Mouse (Mus musculus) embryo, embryonic 10.5 days (tissue): ENCODE measurements around the gene Mgst3.
A peak's percentile ranks its signal among the peaks of the same experiment; 100 is the strongest.

Experiments used
- DNase-seq: peaks from one replicate; pipeline ENCODE4 v3.0.0-alpha.2; 2015; ENCODE audit warnings: low spot score

The Mgst3 gene

DNA sequence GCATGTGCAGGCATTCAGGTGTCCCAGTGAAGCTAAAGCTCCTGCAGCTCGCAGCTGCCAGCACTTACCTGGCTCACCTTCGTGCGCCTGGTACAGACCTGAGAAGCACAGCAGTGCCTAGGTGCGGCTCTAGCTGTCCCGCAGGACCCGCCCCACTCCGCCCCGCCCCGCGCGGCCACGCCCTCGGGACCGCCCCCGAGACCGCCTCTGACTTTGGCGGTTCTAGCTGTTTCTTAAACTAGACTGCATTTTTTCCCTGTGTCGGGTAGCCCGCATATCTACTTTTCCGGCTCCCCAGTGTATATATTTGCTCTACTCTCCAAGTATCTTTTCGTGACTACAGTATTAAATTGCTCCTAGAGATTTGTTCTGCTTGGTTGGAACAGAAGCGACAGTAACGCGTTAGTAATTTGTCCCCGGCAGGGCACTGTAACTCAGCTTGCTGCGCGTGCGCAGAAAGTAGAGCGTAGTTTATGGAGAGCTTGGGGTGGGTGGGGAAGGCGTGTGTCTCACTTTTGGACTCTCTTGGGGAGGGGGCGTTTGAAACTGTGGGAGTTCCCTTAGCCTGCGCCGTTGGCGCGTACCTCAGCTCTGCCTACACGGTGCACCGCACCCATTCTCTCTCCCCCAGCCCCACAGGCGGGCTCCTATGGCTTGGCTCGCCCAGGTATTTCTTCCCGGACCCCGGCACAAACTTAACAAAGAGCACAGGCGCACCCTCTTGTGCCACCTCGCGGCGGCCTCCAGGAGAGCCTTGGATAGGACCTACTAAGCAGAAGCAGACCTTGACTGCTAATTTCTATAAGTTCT lies at the start of gene Mgst3:
TSS of gene Mgst3 (minus strand) at position 159 of the 810 bp plus-strand sequence.
- peak; percentile 97 for DNase-seq

DNA sequence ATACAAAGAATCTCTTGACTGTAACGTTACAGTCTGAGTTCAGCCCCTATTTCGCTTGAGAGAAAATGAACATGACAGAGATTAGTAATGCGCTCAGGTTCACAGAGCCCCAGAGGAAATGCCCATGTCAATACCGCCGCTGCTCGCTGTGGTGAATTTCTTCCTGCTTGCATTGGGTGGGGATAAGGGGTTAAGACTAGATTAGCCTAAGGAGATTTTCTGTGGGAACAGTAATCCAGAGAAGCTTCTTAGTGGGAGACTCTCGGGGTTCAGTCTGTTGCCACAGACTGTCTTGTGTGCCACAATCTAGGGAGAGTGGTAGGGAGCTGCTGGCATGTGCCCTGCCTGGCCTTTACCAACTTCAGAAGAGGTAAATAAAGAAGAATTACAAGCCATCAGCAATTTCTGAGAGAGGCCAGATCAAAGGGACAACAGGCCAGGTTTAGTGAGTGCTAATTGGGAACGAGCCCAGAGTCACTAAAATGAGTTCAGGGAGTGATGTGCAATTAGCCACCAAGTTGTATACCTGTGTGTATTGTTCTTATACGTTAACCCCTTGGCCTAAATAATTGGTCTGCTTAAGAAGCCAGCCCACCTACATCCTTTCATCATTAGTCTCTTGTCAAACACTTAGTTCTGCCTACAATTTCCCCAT lies 44.7 kb upstream of the Mgst3 start:
- DNase-seq: no peak

DNA sequence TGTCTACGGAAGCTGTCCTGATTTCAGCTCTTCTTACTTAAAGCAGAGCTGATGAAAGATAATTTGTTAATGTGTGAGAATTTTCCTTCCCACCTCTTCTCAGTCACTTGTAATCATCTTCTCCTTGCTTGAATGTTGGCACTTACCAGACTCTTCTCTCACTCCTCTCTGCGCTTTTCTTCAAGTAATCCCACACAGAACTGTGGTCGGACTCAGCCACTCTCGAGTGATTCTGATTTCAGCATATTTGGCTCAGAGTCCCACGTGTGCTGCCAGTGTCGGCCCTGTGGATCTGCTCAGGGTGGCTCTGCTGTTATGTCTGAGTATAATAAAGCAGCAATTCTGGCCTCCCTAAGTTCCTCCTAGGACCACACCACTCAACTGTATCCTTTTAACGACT lies 43.5 kb upstream of the Mgst3 start:
- no peak for DNase-seq

DNA sequence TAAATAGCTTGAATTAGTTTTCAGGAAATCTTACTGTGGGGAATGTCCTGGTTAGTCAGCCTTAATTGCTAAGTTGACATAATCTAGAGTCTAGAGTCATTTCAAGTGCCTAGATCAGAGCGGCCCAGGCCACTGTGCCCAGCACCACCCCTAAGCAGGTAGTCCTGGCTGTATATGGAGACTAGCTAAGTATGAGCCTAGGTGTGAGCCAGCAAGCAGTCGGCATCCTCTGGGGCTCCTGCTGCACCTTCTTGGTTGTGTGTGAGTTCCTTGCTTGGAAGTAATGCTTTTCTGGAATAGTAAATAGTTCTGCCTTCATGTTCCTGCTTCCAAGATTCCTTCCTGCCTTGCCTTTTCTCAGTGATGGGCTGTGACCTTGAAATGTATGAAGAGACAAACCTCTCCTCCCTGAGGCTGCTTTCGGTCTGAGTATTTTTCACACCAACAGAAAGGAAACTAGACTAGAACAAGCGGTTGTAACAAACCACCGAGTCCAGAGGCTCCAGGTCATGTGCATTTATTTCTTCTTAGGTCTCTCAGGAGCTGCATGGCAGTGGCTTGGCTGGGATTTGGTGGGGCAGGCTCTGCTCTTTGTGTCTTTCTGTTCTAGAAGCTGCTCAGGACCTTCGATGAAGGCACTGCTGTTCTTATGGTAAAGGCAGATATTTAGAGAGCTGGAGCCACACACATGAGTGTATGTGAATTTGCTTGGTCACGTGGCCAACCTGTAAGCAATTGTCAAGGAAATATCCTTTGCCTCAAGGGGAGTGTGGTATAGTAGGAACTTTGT lies 42.7 kb upstream of the Mgst3 start:
- no peak for DNase-seq

DNA sequence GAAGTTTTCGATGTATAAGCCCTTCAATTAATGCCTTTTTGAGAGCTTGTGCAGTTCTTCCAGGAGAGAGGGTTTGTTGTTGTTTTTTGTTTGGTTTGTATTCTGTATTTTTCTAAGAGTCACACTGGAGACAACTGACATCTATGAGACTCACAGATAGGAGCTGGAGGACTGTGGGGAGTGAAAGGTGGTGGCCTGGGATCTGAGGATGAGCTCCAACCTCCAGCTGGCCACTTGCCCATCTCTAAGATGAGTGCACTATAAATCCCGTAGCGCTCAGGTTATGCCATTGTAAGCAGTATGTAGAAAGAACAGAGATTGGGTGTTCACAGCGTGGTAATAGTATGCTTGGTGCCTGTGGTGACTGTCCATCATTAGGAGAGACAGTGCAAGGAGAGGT lies 41.3 kb upstream of the Mgst3 start:
- DNase-seq: no peak

DNA sequence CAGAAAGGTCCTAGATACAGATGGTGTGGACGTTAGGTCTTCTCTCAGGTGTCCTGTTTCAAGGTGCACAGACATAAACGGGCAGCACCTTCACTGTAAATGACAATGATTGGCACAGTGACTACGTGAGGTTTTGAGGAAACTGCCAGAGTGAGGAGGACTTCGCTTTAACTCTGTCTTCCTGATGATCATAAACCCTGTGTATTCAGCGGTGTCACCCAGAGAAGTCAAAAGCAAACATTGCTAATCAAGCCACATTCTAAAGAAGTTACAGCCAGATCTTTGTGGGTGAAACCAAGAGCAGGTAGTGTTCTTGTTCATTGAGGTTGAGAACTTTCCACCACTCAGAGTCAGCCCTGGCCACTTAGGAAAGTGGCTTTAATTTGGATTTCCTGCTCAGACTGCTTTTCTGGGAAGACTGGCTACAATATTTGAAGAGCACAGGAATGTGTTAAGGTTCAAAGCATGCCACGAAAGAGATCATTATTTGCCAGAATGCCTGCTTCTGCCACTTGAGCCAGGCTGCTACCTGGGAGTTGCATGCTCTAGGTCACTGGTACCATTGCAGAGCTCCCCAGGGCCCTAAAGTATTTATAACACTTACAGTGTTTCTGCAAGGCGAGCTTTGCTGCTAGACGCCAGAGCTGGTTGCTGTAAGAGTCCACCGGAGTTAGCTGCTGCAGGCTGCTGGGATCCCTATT lies 37.5 kb upstream of the Mgst3 start:
- no peak for DNase-seq

DNA sequence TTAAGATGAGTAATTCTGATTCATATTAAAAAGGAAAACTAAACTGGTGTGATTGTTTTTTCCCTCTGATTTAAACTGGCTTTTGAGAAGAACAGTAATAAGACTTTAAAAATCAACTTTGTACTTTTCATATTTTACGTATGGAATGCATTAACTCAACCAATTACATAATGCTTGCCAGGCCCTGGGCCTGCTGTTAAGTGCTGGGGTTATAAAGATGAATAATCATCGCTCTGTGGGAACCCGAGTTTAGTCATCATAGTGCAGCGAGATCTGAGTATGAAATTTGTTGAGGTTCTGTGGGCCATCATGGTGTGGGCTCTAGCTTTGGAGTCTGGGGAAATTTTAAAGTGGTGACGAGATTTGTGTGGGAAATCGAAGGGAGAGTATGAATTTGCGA lies 33.0 kb upstream of the Mgst3 start:
- DNase-seq: no peak

DNA sequence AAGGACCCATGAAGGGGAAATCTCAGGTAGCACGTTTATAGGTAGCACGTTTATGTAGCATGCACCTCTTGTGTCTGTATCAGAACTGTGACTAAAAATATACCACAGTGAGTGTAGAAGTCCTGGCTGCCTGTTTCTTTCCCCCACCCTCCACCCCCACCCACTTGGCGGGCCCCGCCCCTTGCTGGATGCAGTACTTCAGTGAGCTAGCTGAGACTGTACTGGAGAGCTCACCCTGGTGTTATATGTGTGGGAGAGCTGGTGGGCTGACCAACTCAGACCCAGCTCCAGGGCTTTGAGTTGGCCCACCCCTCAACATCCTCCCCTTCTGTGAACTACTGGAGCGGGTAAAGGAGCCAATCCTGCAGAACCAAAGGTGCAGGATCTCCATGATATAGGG lies 31.9 kb upstream of the Mgst3 start:
- no peak for DNase-seq

DNA sequence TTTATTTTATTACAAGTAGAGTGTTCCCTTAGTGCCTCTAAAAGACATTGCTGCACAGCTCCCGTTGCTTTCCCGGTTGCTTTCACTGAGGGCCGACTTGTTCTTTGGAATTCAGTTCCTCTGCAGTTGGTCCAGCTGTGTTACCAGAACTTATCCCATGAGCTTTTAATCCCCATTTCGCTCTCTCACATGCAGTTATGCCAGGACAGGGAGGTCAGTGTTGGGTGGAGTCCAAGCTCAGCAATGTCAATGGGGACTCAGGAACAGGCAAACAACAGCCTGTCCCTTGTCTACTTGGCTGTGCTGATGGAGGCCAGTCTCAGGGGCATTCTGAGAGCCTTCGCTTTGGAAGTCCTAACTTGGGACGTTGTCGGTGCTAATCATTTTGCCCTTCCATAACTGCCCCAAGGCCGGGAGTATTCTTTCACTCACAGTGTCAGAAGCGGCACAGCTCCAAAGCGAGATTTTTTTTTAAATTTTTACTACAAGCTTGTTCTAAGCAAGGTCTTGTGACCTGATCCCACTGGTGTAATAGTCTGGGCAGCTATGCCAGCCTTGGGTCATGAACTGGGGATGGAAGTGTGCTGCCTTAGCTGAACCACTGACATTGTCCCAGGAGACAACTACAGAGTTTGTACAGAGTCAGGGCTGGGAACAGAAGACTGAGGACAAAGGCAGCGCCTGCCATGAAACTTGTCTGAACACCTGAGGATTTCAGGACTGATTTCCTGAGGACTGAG lies 29.0 kb upstream of the Mgst3 start:
- DNase-seq: no peak

DNA sequence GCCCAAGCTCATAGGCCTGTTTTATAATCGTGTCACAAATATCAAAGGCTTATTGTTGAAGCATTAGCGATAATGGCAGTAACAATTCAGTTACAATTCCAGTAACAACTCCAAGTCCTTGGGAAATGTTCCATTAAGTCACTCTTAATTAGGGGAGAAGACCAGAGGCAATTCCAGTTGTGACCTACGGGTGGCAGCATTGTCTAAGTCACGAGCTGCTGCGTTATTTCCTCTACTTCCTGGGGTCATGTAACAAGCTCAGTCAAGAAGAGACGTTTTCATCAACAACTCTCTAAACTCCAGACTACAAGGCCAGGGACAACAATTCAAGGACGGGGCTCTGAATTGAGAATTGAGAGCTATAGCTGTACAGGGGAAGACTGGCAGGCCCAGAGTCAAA lies 21.2 kb upstream of the Mgst3 start:
- peak; percentile 90 for DNase-seq

DNA sequence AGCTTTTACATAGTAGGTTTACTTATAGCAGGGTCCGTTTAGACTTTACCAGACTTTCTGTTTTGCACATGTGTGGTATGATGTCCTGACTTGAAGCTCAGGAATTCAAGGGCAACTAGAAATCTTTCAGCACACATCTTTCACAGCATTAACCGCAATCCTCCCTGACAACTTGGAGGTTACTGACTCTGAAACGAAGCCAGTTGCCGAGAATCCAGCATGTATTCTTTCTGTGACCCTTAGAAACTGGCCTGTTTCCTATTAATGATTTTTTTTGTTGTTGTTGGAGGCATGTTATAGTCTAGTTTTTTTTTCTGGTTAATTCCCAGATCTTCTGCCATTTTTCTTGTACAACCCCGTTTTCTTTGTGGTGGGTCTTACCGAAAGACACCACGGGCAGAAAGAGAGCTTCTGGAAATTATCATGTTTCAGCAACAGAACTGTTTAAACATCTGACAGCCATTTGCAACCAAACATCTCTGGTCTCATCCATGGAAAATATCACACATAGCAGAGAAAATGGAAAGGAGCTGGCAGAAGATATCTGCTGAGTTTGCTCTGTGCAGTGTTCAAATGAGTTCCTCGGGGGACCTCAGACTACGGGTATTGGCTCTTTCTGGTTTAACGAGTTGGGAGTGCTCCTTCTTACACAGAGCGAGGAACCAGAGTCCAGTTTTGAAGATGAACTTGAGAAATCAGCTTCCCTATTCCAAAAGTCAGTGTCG lies 18.5 kb upstream of the Mgst3 start:
- no peak for DNase-seq

DNA sequence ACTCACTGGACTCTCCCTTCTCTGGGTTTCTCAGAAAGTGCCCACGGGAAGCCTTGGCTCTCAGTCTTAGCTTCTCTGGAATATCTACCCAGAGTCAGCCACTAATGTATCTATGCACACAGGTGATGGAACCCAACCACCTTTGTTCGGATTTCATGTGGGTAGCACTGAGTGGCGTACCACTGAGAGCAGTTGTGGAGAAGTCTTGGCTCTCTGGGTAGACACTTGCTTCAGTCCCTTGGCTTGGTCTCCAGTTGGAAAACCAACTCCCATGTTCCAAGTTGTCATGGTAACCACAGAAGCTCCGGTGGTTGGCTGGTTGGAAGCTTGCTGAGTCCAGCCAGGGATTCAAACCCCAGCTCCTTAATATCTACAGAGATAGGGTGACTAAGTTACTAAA lies 16.0 kb upstream of the Mgst3 start:
- DNase-seq: no peak

DNA sequence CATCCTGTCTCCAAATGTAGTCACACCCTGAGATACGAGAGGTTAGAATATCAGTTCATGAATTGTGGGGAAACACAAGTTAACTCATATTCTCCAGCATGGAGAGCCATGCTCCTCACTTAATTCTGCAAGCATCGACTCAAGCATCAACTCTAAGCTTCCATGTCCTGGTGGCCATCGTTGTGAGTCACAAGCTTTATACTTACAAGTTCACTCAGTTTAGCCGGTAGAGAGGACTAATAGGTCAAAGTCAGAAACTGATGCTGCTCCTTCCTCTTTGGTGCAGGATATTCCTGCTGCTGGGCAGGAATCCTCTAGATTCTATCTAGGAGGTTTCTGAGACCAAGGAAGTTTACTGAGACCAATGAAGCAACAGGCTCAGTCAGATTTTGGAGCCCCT lies 11.6 kb upstream of the Mgst3 start:
- no peak for DNase-seq

DNA sequence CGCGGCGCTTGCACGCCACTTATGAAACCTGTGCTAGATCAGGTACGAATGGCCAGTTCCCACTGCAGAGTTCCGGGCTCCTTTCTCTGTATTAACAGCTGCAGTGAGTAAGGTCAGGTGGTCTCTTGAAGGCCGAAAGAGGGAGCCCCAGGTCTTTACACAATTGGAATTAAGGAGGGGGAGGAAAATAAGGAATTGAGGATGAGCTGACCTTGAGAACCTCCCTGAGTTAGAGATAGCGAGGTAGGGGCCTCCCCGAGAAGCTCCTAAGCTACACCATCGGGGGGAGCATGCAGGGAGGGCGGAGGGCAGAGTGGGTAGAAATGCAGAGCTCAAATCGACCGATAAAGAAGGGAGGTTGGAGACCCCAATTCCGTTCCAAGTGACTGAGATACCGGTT lies 360 bp downstream of the Mgst3 start:
- no peak for DNase-seq

DNA sequence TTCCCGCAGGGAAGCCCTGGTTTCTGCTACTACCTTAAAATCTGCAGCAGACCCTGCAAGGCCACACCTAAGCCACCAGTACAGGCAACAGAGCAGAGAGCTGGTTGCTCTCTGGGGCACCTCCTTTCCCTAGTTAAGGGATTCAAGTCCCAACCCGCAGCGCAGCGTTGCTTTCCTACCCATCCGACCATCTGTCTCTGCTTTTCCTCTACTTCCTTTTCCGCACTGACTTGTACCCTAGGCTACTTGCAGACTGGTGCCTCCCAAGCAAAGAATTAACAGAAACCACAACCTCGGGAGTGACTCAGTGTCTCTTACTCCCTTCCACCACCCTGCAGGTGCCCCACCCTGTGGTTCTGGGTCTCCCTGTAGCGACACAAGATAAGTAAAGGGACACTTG lies 954 bp downstream of the Mgst3 start:
- no peak for DNase-seq

DNA sequence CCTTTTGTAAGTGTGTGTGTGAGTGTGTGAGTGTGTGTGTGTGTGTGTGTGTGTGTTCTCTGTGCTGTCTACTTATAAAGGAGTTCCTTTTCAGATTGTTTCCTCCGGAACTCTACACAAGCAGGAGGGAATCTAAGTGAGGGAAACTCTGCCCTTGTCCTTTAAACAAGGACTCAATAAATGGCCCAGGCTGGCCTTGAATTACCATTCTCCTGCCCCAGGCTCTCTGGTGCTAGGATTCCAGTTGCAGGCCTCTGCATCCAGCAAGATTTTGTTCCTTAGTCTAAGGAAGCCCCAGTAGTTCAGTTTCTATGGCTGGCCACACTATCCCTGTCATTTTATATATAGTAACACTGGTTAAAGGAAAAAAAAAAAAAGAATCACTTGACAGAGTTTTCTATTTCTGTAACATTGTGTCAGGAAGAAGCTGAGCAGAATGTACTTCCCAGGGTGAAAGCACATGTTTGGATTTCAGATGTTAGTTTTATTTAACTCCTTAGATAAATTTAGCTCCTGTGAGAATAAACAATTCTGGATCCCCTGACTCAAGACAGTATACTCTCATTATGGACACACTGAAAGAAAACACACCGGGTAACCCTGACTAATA lies 1.5 kb downstream of the Mgst3 start:
- no peak for DNase-seq

DNA sequence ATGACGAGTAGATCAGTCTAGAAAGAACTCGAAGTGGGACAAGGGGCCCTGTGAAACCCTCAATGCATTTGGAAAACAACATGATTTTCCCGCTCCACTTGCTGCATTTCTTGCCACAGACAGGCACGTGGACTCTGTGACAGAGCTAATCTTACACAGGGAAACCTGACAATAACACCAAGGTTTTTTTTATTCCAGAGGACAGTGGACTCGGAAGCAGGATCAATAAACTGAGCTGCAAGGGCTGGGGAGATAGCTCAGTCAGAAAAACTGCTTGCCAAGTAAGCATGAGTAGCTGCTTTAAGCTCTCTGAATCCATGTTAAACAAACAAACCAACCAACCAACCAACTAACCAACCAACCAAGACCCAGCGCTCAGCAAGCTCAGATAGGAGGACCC lies 2.4 kb downstream of the Mgst3 start:
- DNase-seq: no peak

DNA sequence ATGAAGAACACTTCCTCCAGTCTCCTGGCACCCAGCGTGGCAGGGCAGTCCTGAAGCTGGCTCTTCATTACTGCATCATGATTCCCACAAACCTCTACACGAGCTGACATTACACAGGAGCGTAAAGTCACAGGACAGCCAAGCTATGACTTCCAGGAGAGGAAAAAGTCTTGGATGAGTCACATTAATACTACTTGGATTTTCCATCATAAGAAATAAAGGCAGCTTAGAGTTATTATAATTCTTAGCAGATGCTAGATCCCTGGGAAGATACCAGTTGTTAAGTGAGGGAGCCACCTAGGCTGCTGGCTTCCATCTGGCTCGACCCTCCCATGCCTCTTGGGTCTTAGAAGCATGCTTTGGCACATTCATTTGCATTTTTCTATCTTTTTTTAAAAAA lies 3.3 kb downstream of the Mgst3 start:
- no peak for DNase-seq

DNA sequence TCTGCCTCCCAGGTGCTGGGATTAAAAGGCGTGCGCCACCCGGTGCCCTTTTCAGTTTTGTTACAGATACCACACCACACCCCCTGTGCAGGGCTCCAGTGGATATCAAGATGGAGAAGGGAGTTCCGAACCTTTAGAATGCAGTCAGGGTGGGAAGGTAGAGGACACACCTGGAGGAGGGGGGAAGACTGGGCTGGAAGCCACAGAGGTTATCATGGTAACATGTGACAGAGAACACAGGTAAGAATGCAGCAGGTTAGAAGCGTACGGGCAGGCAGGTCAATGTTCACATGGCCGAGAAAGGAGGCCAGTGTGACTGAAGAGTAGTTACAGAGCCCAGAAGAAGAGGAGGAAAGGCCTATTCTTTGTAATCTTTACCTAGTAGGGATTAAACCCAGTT lies 4.1 kb downstream of the Mgst3 start:
- DNase-seq: no peak

DNA sequence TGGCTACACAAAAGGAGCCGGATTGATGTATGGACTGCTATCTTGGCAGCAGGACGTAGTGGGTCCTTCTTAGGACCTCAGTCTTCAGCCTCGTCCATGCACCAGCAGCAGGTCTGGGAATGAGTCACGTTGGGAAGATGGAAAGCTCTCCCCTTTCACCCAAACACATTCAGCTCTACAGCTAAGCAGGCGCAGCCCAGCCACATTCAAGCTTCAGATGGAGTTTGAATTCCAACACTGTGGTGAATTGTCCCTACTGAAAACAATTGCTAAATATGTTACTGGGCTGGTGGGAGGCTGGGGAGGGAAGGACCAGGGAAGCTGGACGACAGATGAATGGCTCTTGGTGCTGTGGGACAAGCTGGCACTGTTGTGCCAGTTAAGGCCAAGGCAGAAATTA lies 5.1 kb downstream of the Mgst3 start:
- DNase-seq: no peak

DNA sequence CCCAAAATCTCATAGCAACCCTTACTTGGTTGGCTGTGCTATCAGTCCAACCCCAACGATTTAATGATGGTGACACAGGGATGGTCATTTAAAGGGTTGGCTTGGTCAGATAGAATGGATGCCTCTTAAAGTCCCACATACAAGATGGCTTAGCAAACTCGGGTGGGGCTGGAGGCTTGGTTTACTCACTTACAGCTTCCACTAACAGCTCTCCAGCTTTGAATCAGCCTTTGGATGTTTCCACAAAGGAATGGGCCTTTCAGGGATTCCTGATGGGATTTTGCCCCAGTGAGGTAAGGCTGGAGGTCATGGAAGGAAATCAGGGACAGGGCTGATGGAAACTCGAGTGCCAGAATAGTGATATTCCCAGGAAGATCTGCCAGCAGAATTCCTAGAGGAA lies 5.8 kb downstream of the Mgst3 start:
- no peak for DNase-seq
